Mouse (Mus musculus) naive thymus-derived CD4-positive, alpha-beta T cell, adult 2 months (primary cell): ENCODE results near the gene Ucp3.

Source experiments
- DNase-seq: peaks from one replicate; pipeline ENCODE4 v3.0.0-alpha.2; 2011; ENCODE audit warnings: low read depth

Ucp3 gene

DNA sequence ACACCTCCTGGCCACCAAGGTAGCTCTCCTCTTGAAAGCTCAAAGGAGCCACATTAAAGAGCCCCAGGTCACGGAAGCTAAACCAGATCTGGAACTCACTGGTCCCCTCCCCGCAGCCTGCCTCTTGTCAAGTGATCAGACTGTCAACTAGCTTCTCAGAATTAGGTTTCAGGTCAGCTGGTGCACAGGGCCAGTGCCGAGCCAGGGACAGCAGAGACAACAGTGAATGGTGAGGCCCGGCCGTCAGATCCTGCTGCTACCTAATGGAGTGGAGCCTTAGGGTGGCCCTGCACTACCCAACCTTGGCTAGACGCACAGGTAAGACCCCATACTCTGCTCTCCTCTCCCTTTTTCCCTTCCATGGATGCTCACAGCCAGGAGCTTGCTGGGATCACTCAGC, at the start of gene Ucp3:
TSS of gene Ucp3 (plus strand) at position 214 of the 400 bp plus-strand sequence.
- DNase-seq = no peak

GRCm38 (mm10) chr7:100425795-100426194, 47.0 kb upstream of the Ucp3 start:
- no peak for DNase-seq

DNA sequence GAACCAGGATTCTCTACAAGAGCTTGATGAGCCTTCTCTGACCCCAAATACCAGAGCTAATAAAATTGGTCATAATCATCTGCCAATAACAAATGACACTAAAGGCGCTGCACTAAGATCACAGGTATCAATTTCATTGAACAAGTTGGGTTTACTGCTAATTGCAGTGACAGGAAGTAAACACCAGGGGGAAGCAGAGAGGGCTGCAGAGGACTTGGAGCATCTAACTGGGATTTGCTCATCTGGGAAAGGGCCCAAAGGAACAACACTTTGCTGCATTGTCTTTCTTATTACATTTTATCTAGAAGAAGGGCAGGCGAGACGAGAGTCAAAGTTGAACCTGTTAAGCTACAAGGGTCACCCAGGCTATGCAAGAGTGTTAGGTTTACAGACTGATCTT, 43.7 kb upstream of the Ucp3 start:
- peak; percentile 70 for DNase-seq

GRCm38 (mm10) chr7:100429911-100430310, 42.9 kb upstream of the Ucp3 start:
- DNase-seq = no peak

- DNase-seq = no peak
Measured at GRCm38 (mm10) chr7:100431103-100431502, 41.7 kb upstream of the Ucp3 start.

DNA sequence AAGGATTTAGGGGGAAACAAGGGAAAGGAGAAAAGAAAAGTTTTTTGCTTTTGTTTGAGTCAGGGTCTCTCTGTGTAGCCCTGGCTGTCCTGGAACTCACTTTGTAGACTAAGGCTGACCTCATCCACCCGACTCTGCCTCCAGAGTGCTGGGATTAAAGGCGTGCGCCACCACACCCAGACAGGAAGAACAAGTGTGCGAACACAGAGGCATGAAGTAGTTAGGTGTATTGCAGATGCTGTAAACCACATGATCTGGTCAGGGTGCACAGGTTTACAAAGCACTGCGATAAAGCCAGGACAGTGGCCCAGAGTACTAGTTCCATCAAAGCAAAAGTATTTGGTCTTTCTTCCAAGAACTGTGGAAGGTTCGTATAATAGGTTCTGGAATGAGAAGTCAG, 39.5 kb upstream of the Ucp3 start:
- no peak for DNase-seq

DNA sequence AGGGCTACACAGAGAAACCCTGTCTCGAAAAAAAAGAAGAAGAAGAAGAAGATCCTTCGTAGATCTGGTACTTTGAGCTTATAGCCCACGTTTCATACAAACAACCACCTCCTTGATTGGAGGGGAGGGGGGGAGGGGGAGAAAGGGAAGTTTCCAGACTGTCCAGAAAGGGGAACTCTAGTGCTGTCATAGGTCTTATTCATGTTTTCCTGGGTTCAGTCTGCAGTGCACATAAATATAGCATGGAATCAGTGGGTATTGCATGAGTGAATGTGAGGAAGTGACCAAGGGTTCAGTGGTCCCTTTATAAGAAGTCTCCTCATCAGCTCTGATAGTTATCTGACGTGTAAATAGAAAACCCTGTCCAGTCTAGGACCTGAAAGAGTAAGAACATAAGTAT, 29.1 kb upstream of the Ucp3 start:
- no peak for DNase-seq

GRCm38 (mm10) chr7:100446271-100446670, 26.5 kb upstream of the Ucp3 start:
- DNase-seq = no peak

GRCm38 (mm10) chr7:100448530-100448929, 24.3 kb upstream of the Ucp3 start:
- DNase-seq = peak; percentile 13

DNA sequence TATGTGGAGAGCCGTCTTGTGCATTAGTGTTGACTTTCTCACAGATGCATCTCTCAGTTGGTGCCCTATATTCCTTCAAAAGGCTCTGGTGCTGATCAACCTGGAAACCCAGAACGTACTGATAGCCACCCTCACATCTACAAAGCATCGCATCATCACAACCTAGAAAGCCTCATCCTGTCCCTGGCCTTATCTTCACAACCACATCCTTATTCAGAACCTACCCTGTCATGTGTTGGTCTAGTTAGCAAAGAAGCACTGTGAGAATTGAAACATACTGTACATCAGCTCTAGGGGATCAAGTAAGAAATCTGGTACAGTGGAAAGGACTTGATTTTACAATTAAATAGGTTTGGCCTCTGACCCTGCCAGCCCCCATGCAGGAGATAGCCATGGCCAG, 23.8 kb upstream of the Ucp3 start:
- DNase-seq = peak; percentile 64

DNA sequence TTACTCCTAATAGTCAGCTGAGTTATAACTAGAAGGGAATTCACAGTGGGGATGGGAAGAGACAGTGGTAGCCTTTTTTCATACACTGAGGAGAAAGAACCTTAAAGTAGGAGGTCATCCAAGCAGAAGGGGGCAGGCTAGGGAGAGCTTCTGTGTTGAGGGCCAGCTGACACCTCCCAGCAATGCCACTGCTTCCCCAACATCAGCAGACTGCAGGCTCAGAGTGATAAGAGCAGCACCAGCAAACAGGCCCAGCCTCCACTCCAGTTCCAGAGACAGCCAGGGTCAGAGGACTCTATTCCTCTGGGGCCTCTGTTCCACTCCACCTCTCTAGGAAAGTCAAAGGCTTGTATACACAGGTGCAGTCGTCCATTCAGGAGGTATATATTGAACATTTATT, 14.6 kb upstream of the Ucp3 start:
- no peak for DNase-seq

GRCm38 (mm10) chr7:100459862-100460261, 12.9 kb upstream of the Ucp3 start:
- no peak for DNase-seq

DNA sequence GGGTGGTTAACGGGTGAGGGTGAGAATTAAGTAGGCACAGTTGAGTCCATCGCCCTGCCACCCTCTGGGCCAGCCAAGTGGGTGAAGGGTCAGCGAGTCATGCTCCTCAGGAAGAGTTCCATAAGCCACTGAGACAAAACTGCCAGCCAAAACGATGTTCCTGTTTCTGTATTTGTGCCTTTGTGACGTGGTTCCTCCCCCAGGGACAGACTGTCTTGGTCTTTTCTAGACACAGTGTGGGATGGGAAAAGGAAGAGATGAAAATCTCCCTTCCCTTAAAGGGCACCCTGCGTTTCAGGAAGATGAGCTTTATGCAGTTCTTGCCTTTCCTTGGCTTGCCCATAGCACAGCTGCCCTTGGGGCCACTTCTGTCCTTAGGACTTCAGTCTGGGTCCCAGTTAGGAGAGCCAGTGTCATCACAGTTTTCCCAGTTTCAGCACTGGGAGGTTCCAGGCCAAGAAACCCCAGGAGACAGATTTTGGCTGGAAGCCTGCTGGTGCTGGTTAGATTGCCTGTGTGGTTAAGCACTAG, 11.1 kb upstream of the Ucp3 start:
- DNase-seq = no peak

DNA sequence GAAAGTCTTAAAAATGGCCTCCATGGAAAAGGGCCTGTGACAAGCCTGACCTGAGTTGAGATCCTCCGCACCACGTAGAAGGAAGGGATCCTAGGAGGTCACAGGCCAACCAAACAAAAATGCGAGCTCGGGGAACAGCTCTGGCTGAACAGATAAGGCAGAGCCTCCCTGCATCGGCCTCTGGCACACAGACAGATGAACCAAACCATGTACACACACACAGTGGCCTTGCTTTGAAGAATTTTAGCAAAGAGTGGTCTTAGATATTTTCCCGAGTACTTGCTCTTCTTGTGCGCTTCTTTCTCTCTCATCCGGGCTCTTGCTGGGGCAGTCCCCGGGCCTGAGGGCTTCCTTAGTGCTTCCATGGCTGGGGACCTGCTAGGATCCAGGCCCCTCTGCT, 9.6 kb upstream of the Ucp3 start:
- no peak for DNase-seq

GRCm38 (mm10) chr7:100463757-100464156, 9.0 kb upstream of the Ucp3 start:
- DNase-seq = no peak

DNA sequence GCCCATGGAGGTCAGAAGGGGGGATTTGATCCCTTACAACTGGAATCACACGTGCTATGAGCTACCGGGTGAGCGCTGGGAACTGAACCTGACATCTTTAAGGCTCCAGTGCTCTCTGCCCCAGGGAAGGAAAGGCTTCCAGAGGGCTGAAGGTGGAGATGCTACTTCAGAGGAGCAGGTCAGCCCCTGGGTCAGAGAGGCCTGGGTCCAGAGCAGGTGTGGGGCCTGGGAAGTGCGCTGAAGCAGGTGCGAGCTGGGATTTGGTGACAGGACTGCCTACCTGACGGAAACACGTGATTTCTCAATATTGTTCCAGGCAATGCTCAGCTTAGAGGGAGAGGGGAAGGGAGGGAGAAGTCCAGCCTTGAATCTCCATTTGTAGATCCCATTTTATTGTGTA, 8.5 kb upstream of the Ucp3 start:
- no peak for DNase-seq

DNA sequence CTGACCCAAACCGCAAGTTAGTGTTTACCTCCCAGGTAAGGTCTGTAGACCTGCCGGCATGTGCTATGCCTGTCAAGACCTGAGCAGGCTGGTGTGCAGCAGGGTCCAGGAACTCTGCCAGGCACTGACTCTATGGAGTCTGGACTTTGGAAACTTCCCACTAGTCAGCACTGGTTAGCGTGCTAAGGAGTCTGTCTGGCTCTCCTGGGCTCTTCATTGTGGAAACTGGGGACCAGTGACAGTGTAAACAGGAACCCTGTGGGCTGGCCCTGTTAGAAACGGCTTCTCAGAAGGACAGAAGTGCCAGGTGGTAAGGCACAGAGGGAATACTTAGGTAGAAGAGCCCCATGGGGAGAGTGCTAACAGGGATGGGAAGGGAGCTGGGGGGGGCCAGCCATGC, 7.5 kb upstream of the Ucp3 start:
- no peak for DNase-seq

DNA sequence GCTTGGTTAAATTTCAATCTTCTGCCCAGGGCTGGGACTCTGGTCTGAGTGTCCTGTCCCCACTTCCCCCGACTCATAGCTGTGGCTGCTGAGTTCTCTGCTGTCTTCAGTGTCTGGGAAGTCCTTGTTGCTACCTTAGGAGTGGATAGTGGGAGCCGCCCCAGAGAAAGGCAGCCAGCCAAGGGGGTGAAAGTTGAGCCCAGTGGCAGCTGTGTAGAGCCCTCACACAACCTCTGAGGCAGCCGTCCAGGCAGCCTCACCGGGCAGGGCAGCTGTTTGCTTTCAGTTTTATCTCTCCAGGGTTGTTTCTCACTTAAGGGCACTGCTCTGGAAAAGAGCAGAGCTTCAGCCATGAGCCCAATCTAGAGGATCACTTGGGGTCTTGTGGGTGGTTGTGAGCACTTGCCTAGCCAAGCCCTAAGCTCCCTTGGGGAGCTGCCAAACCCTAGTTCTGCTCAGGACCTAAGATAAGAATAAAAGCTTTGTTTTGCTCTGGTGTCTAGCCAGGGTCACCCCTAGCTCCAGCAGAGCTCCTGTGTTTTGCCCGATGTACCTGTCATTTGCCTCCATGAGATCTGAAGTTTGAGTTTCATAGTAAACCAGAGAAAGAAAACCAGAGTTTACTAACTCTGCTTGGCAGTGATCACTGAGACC, 7.0 kb upstream of the Ucp3 start:
- DNase-seq = no peak

DNA sequence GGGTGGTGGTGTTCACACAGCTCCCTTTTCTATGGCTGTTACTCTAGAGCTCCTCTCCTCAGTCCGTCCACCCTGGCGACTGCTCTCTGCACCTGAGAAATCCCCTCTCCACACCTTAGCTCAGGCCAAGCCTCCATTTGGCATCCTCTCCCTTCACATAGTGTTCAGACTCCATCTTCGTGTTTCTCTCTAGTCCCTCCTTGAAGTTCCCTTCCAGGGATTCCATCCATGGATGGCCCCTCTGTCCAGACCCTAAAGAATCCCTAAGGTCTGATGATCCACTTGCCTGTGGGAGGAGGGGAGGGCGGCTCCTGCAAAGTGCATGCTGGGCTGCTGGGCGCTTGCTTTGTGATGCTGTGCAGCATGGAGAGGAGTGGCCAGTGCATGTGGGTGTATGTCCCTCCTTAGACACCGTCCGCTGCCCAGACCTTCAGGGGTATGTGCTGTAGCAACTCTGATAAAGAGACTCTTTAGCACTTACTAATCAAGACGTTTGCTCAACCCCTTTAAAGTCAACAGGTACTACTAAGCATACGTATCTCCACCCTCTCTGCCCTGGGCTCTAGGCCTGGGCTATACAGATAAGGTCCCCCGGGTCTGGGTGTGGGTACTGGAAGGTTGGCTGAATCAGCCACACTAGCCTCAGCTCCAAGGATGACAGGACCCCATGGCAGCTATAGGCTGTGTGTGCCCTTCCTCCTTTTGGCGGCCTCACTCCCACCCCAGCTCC, 5.8 kb upstream of the Ucp3 start:
- DNase-seq = no peak

GRCm38 (mm10) chr7:100468761-100469160, 4.0 kb upstream of the Ucp3 start:
- DNase-seq = no peak

DNA sequence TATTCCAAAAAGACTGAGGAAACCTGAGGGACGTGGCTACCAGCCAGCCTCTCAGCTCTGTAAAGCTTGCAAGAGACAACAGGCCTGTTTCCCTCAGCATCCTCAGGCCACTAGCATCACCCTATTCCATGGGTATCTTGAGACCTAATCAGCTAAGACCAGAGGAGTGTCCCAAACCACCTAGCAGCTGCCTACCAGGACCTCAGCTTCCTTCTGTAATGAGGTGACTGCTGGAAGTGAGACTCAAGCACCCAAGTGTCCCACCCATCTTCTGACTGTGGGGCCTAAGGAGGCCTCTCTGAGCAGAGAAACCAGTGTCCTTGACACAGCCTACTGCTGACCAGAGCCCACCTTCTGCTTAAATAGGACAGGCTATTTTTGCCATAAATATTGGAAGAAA, 3.3 kb upstream of the Ucp3 start:
- DNase-seq = no peak

- no peak for DNase-seq
Measured at GRCm38 (mm10) chr7:100470796-100471406, 1.9 kb upstream of the Ucp3 start.

DNA sequence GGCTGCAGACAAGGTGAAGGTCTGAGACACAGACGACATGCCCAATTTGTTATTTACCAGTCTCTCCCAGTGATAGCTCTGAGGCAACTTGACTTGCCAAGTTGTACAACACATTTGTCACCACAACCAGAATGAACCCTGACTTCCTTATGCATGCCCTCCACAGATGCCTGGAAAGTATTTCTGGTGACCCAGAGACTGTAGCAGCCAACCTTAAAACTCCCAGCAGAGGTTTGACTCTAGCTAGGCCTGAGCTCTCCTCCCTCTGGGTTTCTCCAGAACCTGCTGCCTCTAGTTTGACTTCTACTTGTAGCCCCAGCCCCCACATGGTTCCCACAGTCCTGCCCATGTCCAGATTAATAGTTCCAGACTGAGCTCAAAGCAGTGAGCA, 1.4 kb upstream of the Ucp3 start:
- no peak for DNase-seq
